Mouse (Mus musculus): ENCODE results near the gene Smtnl1.

- no peak for TF ChIP-seq POLR2A (IDR thresholded peaks at IDR 0.05; ENCODE audit: control insufficient read depth, extremely low read depth, insufficient read depth, low read length, poor library complexity)
- no peak for TF ChIP-seq CTCF (IDR thresholded peaks at IDR 0.05; ENCODE audit: borderline replicate concordance, control insufficient read depth, extremely low read depth, insufficient read depth, low read length, poor library complexity)
Observed at GRCm38 (mm10) chr2:84851130-84852040, 28.9 kb upstream of the Smtnl1 start.

Data from thymus, adult 2 months (tissue).